Mouse (Mus musculus) MEL (cell line): ENCODE data around the gene Gm10961. TPM values are rescaled to one million over a fixed set of nuclear protein-coding genes. Genes with fewer than 3 reads are reported as not detected.

ENCODE experiments used
- DNase-seq: peaks from one replicate; pipeline ENCODE4 v3.0.0; 2011; ENCODE audit warnings: low read depth, low spot score
- H3K27ac ChIP-seq: 2 replicates; pipeline ENCODE4 v1.5.1; 2012; ENCODE audit warnings: low read depth, mild to moderate bottlenecking, control low read depth, low read length, moderate library complexity; ENCODE audit not compliant: control insufficient read depth
- H3K27me3 ChIP-seq, 2 experiments: fragments of 150-350 bp in 1 of 2; sonication (generic) in 1 of 2; 2 replicates each; pipeline ENCODE4 v1.6.1; 2012; ENCODE audit warnings: low read length in 2 of 2, mild to moderate bottlenecking in 2 of 2, improper control_type of control experiment in 1 of 2, moderate library complexity in 1 of 2; ENCODE audit not compliant: insufficient read depth in 2 of 2, control insufficient read depth in 1 of 2
- H3K36me3 ChIP-seq, 2 experiments: 2 replicates each; pipeline ENCODE4 v1.6.1; 2012 to 2014; ENCODE audit warnings: low read length in 2 of 2, improper control_type of control experiment in 1 of 2, inconsistent platforms in 1 of 2, mild to moderate bottlenecking in 1 of 2; ENCODE audit not compliant: insufficient read depth in 2 of 2, control insufficient read depth in 1 of 2
- H3K4me1 ChIP-seq, 2 experiments: fragments of 150-350 bp in 1 of 2; sonication (generic) in 1 of 2; 2 replicates each; pipeline ENCODE4 v1.6.1; 2012; ENCODE audit warnings: low read length in 2 of 2, improper control_type of control experiment in 1 of 2, mild to moderate bottlenecking in 1 of 2; ENCODE audit not compliant: insufficient read depth in 2 of 2, control insufficient read depth in 1 of 2
- H3K4me3 ChIP-seq, 2 experiments: fragments of 150-350 bp in 1 of 2; sonication (generic) in 1 of 2; 2 replicates each; pipeline ENCODE4 v1.5.1; 2012; ENCODE audit warnings: low read depth in 2 of 2, low read length in 2 of 2, mild to moderate bottlenecking in 2 of 2, moderate library complexity in 2 of 2, control low read depth in 1 of 2, improper control_type of control experiment in 1 of 2; ENCODE audit not compliant: control insufficient read depth in 1 of 2, insufficient read depth in 1 of 2
- H3K79me2 ChIP-seq: 2 replicates; pipeline ENCODE4 v1.6.1; 2012; ENCODE audit warnings: mild to moderate bottlenecking, low read length, moderate library complexity; ENCODE audit not compliant: control insufficient read depth, poor library complexity, insufficient read depth
- H3K9ac ChIP-seq: 2 replicates; pipeline ENCODE4 v1.6.1; 2012; ENCODE audit warnings: low read depth, mild to moderate bottlenecking, control low read depth, low read length, moderate library complexity; ENCODE audit not compliant: control insufficient read depth, poor library complexity, severe bottlenecking
- H3K9me3 ChIP-seq: fragments of 150-350 bp; sonication (generic); replicated peaks from 2 replicates; pipeline ENCODE4 v1.6.1; 2012; ENCODE audit warnings: mild to moderate bottlenecking, low read length, improper control_type of control experiment, moderate library complexity; ENCODE audit not compliant: insufficient read depth
- BHLHE40 ChIP-seq: IDR thresholded peaks from 2 replicates; pipeline ENCODE4 v1.6.1; 2012; ENCODE audit warnings: low read depth, mild to moderate bottlenecking, inconsistent platforms, low read length, improper control_type of control experiment, borderline replicate concordance
- CHD1 ChIP-seq: IDR thresholded peaks from 2 replicates; pipeline ENCODE4 v1.6.1; 2012; ENCODE audit warnings: low read depth, mild to moderate bottlenecking, inconsistent platforms, low read length, improper control_type of control experiment
- CHD2 ChIP-seq: IDR thresholded peaks from 2 replicates; pipeline ENCODE4 v1.6.1; 2011; ENCODE audit warnings: low read length, improper control_type of control experiment
- CTCF ChIP-seq, 3 experiments: IDR thresholded peaks in 2 of 3; conservative IDR thresholded peaks in 1 of 3; 2 replicates each; pipeline ENCODE4 v1.5.1; 2011 to 2012; ENCODE audit warnings: low read length in 3 of 3, low read depth in 2 of 3, mild to moderate bottlenecking in 2 of 3, improper control_type of control experiment in 1 of 3, inconsistent platforms in 1 of 3, mixed read lengths in 1 of 3, moderate library complexity in 1 of 3; ENCODE audit not compliant: control insufficient read depth in 1 of 3, insufficient read depth in 1 of 3, poor library complexity in 1 of 3, severe bottlenecking in 1 of 3
- ELF1 ChIP-seq: IDR thresholded peaks from 2 replicates; pipeline ENCODE4 v1.6.1; 2014; ENCODE audit warnings: low read depth, mild to moderate bottlenecking, inconsistent platforms, low read length, improper control_type of control experiment, moderate library complexity
- EP300 ChIP-seq, 2 experiments: IDR thresholded peaks; 2 replicates each; pipeline ENCODE4 v1.6.1; 2011; ENCODE audit warnings: improper control_type of control experiment in 2 of 2, low read length in 2 of 2, low read depth in 1 of 2, mild to moderate bottlenecking in 1 of 2
- GABPA ChIP-seq: IDR thresholded peaks from 2 replicates; pipeline ENCODE4 v1.6.1; 2012; ENCODE audit warnings: low read depth, mild to moderate bottlenecking, inconsistent platforms, low read length, improper control_type of control experiment, moderate library complexity
- GATA1 ChIP-seq: IDR thresholded peaks from 2 replicates; pipeline ENCODE4 v1.6.1; 2011; ENCODE audit warnings: low read depth, low read length, improper control_type of control experiment
- MAZ ChIP-seq: IDR thresholded peaks from 2 replicates; pipeline ENCODE4 v1.6.1; 2012; ENCODE audit warnings: low read depth, mild to moderate bottlenecking, inconsistent platforms, low read length, improper control_type of control experiment
- MEF2A ChIP-seq: IDR thresholded peaks from 2 replicates; pipeline ENCODE4 v1.6.1; 2014; ENCODE audit warnings: low read depth, mild to moderate bottlenecking, inconsistent platforms, low read length, improper control_type of control experiment; ENCODE audit not compliant: poor library complexity, insufficient replicate concordance, severe bottlenecking; ENCODE audit errors: extremely low read depth
- MXI1 ChIP-seq: IDR thresholded peaks from 2 replicates; pipeline ENCODE4 v1.6.1; 2011; ENCODE audit warnings: mild to moderate bottlenecking, low read depth, low read length, improper control_type of control experiment
- MYB ChIP-seq: IDR thresholded peaks from 2 replicates; pipeline ENCODE4 v1.6.1; 2011; ENCODE audit warnings: mild to moderate bottlenecking, low read depth, low read length, improper control_type of control experiment
- POLR2AphosphoS2 ChIP-seq: IDR thresholded peaks from 2 replicates; pipeline ENCODE4 v1.6.1; 2011; ENCODE audit warnings: low read length, improper control_type of control experiment
- POLR2AphosphoS5 ChIP-seq: IDR thresholded peaks from 2 replicates; pipeline ENCODE4 v1.6.1; 2012; ENCODE audit warnings: low read depth, borderline replicate concordance, mild to moderate bottlenecking, inconsistent platforms, low read length, moderate library complexity, mixed read lengths
- RAD21 ChIP-seq: IDR thresholded peaks from 2 replicates; pipeline ENCODE4 v1.6.1; 2011; ENCODE audit warnings: mild to moderate bottlenecking, low read depth, low read length, improper control_type of control experiment
- SMC3 ChIP-seq: IDR thresholded peaks from 2 replicates; pipeline ENCODE4 v1.6.1; 2011; ENCODE audit warnings: low read depth, low read length, improper control_type of control experiment
- TAL1 ChIP-seq: IDR thresholded peaks from 2 replicates; pipeline ENCODE4 v1.6.1; 2012; ENCODE audit warnings: mild to moderate bottlenecking, inconsistent platforms, low read length, moderate library complexity, mixed read lengths
- TBP ChIP-seq: IDR thresholded peaks from 2 replicates; pipeline ENCODE4 v1.8.0; 2011; ENCODE audit warnings: low read depth, low read length, improper control_type of control experiment
- TCF12 ChIP-seq: IDR thresholded peaks from 2 replicates; pipeline ENCODE4 v1.6.1; 2014; ENCODE audit warnings: low read depth, mild to moderate bottlenecking, inconsistent platforms, low read length, improper control_type of control experiment, moderate library complexity
- USF2 ChIP-seq, 2 experiments: IDR thresholded peaks; 2 replicates each; pipeline ENCODE4 v1.6.1; 2011 to 2012; ENCODE audit warnings: improper control_type of control experiment in 2 of 2, low read length in 2 of 2, borderline replicate concordance in 1 of 2, inconsistent platforms in 1 of 2, low read depth in 1 of 2, mild to moderate bottlenecking in 1 of 2; ENCODE audit not compliant: insufficient read depth in 1 of 2
- ZC3H11A ChIP-seq: IDR thresholded peaks from 2 replicates; pipeline ENCODE4 v1.6.1; 2012; ENCODE audit warnings: low read depth, mild to moderate bottlenecking, inconsistent platforms, low read length, improper control_type of control experiment
- polyA plus RNA-seq, 2 experiments: library from polyadenylated mRNA; stranded (reverse) in 1 of 2; unstranded in 1 of 2; fragments of >175 nt in 1 of 2; fragments of >200 nt in 1 of 2; gene quantifications; 2 replicates each; pipeline versions ENCODE4 v1.2.1 to v1.2.4; 2012; ENCODE audit warnings: low replicate concordance in 2 of 2, low read depth in 1 of 2; ENCODE audit not compliant: insufficient read length in 2 of 2, insufficient read depth in 1 of 2, missing spikeins in 1 of 2
- total RNA-seq: library from RNA; depleted of rRNA; stranded (reverse); fragments of 300-350 nt; gene quantifications from 2 replicates; pipeline ENCODE4 v1.2.3, GENCODE M21; 2012

The Gm10961 gene
- total and polyA plus RNA-seq, 3 experiments, result not detected

DNA sequence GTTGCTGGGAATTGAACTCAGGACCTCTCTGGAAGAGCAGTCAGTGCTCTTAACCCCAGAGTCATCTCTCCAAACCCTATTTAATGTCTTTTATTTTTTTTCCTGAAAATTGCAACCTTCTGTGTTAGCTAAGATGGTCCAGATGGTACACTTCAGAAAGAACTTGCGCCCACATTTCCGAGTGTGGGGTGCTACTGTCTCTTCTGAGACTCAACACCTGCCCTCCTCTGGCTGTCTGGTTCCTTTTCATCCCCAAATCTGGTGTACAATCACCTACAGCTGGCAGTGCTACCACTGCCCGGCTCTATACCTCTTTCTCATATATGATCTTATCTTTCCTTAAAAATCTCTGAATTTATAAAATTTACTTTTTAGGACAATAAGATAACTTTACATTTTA, 21.8 kb downstream of the Gm10961 start:
- DNase-seq, result no peak
- H3K9me3 ChIP-seq, result no peaks in the 10 kb centered on the region
- H3K4me3 ChIP-seq, result no peak overlapping the region
- no peaks in the 10 kb centered on the region for H3K79me2 ChIP-seq
- H3K27me3 ChIP-seq, result no peaks in the 10 kb centered on the region
- no peaks in the 10 kb centered on the region for H3K4me1 ChIP-seq
- no peaks in the 10 kb centered on the region for H3K36me3 ChIP-seq
- no peak overlapping the region for H3K9ac ChIP-seq
- no peak overlapping the region for H3K27ac ChIP-seq
- TF ChIP-seq TCF12, result no peak
- TF ChIP-seq CHD2, result no peak
- TF ChIP-seq POLR2AphosphoS5, result no peak

DNA sequence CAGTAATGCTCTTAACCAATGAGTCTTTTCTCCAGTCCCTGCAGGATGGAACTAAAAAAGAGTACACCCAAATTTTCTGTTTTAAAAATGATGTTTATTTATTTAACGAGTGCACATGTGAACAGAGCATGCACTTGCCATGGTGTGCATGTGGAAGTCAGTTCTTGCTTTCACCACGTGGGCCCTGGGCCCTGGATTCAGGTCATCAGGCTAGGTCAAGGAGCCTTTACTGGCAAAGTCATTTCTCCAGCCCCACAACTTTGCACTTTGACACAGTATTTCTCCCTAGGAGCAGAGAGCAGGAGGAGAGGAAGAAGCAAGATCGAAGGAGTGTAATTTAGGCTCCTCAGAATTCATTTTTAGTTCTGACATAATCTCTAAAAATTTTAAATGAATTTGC, 23.7 kb downstream of the Gm10961 start:
- no peak for DNase-seq
- Histone ChIP-seq H3K36me3 (no peaks in the 10 kb centered on the region), H3K27ac (no peak overlapping the region), H3K27me3 (no peaks in the 10 kb centered on the region), H3K9ac (no peak overlapping the region), H3K4me3 (no peak overlapping the region), H3K4me1 (no peaks in the 10 kb centered on the region), H3K79me2 (no peaks in the 10 kb centered on the region), H3K9me3 (no peaks in the 10 kb centered on the region)
- no peak for TF ChIP-seq POLR2AphosphoS2
- no peak for TF ChIP-seq EP300 (IDR thresholded peaks at IDR 0.05; ENCODE audit: low read depth in 1 of 2, low read length in 2 of 2)
- TF ChIP-seq MAZ, result no peak
- no peak for TF ChIP-seq CTCF (IDR thresholded peaks at IDR 0.05 in 2 of 3, conservative IDR thresholded peaks at IDR 0.05 in 1 of 3; ENCODE audit: control insufficient read depth in 1 of 3, insufficient read depth in 1 of 3, low read depth in 2 of 3, low read length in 3 of 3, poor library complexity in 1 of 3, severe bottlenecking in 1 of 3)
- no peak for TF ChIP-seq TCF12
- no peak for TF ChIP-seq GABPA
- no peak for TF ChIP-seq ELF1
- no peak for TF ChIP-seq GATA1
- no peak for TF ChIP-seq SMC3
- no peak for TF ChIP-seq TAL1
- no peak for TF ChIP-seq BHLHE40
- TF ChIP-seq MYB, result no peak
- TF ChIP-seq CHD1, result no peak
- TF ChIP-seq USF2 (IDR thresholded peaks at IDR 0.05; ENCODE audit: borderline replicate concordance in 1 of 2, insufficient read depth in 1 of 2, low read depth in 1 of 2, low read length in 2 of 2), result no peak
- TF ChIP-seq RAD21, result no peak
- no peak for TF ChIP-seq POLR2AphosphoS5
- TF ChIP-seq MXI1, result no peak
- TF ChIP-seq MEF2A, result no peak
- no peak for TF ChIP-seq ZC3H11A
- no peak for TF ChIP-seq TBP
